Mouse (Mus musculus) liver, adult 2 months (tissue): ENCODE measurements around the gene Cavin3.

Experiments used
- CTCF ChIP-seq: fragments of 200-500 bp; IDR thresholded peaks from 2 replicates; pipeline ENCODE4 v1.5.1; 2011; ENCODE audit warnings: low read depth, low read length, control low read depth
- POLR2A ChIP-seq: fragments of 200-500 bp; IDR thresholded peaks from 2 replicates; pipeline ENCODE4 v1.6.1; 2011; ENCODE audit warnings: low read length, control low read depth; ENCODE audit not compliant: insufficient read depth; ENCODE audit errors: extremely low read depth

DNA sequence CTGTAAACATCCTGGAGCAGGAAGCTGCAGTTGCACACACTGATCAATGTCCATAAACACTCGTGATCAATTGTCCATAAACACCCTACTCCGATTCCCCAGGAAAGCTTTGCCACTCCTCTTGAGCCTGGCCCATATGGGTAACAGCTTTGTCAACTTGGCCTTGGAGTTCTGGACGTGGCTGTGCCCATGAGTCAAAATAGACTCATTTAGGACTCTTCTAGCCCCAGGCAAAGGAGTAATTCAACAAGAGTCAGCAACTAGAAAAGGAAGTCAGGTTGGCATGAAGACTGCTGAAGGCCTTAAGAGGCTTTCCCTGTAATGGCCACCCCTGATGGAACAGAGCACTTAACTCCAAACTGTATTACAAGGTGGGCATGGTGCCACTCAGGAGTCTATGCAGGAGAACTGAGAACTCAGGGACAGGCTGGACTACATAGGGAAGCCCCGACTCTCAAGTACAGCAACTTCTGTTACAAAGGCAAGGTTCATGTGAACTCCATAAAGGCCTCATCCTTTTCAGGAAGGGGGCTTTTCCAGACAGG lies 7.3 kb downstream of the Cavin3 start:
- TF ChIP-seq POLR2A (no peak), CTCF (no peak)
